Mouse (Mus musculus): Measurements from ENCODE around the gene Cspg5. TPM values are rescaled to one million over a fixed set of nuclear protein-coding genes. Genes with fewer than 3 reads are reported as not detected.

Gene Cspg5
- under 1 TPM; 0.24 to 0.57 TPM for polyA plus RNA-seq (2017; shearing (Covaris generic))

- ATAC-seq: no peak
Observed at GRCm38 (mm10) chr9:110243221-110243833, at the start of gene Cspg5. TSS of gene Cspg5 (plus strand) at chr9:110243783.

GRCm38 (mm10) chr9:110199870-110200269 is 43.7 kb upstream of the Cspg5 start:
- no peak for ATAC-seq

GRCm38 (mm10) chr9:110205526-110206404 is 37.8 kb upstream of the Cspg5 start:
- ATAC-seq: no peak

- no peak for ATAC-seq
Observed at GRCm38 (mm10) chr9:110206437-110206836, 37.1 kb upstream of the Cspg5 start.

- no peak for ATAC-seq
Observed at GRCm38 (mm10) chr9:110208265-110208664, 35.3 kb upstream of the Cspg5 start.

- ATAC-seq: no peak
Observed at GRCm38 (mm10) chr9:110208967-110209366, 34.6 kb upstream of the Cspg5 start.

GRCm38 (mm10) chr9:110224273-110224672 is 19.3 kb upstream of the Cspg5 start:
- ATAC-seq: no peak

GRCm38 (mm10) chr9:110226191-110226590 is 17.4 kb upstream of the Cspg5 start:
- ATAC-seq: no peak

- ATAC-seq: no peak
Observed at GRCm38 (mm10) chr9:110228671-110229070, 14.9 kb upstream of the Cspg5 start.

GRCm38 (mm10) chr9:110229112-110229511 is 14.5 kb upstream of the Cspg5 start:
- ATAC-seq: no peak

GRCm38 (mm10) chr9:110229566-110230248 is 13.9 kb upstream of the Cspg5 start:
- no peak for ATAC-seq

GRCm38 (mm10) chr9:110230395-110231071 is 13.1 kb upstream of the Cspg5 start:
- ATAC-seq: no peak

- no peak for ATAC-seq
Observed at GRCm38 (mm10) chr9:110234962-110235361, 8.6 kb upstream of the Cspg5 start.

- no peak for ATAC-seq
Observed at GRCm38 (mm10) chr9:110244567-110244888, 945 bp downstream of the Cspg5 start.

GRCm38 (mm10) chr9:110244889-110245589 is 1.5 kb downstream of the Cspg5 start:
- no peak for ATAC-seq

GRCm38 (mm10) chr9:110245590-110246320 is 2.2 kb downstream of the Cspg5 start:
- ATAC-seq: no peak

- ATAC-seq: no peak
Observed at GRCm38 (mm10) chr9:110246321-110246640, 2.7 kb downstream of the Cspg5 start.

- ATAC-seq: no peak
Observed at GRCm38 (mm10) chr9:110247049-110247448, 3.5 kb downstream of the Cspg5 start.

GRCm38 (mm10) chr9:110248861-110249260 is 5.3 kb downstream of the Cspg5 start:
- no peak for ATAC-seq

- no peak for ATAC-seq
Observed at GRCm38 (mm10) chr9:110249823-110250543, 6.4 kb downstream of the Cspg5 start.

GRCm38 (mm10) chr9:110250776-110251175 is 7.2 kb downstream of the Cspg5 start:
- no peak for ATAC-seq
